Mouse (Mus musculus) stomach, postnatal 0 days (tissue): ENCODE data around the gene Etv2.

Experiments
- CTCF ChIP-seq: IDR thresholded peaks from 2 replicates; pipeline ENCODE4 v1.5.1; 2016; ENCODE audit warnings: antibody characterized with exemption, low read depth, mild to moderate bottlenecking, moderate library complexity
- EP300 ChIP-seq: optimal IDR thresholded peaks from 2 replicates; pipeline ENCODE3; 2016; ENCODE audit warnings: antibody characterized with exemption

- no peak for TF ChIP-seq CTCF
- TF ChIP-seq EP300: no peak
Measured at GRCm38 (mm10) chr7:30608476-30608875, 27.2 kb downstream of the Etv2 start.
